Mouse (Mus musculus) G1E (cell line): Measurements from ENCODE around the gene Ccl17. TPM values are rescaled to one million over a fixed set of nuclear protein-coding genes. Genes with fewer than 3 reads are reported as not detected.
"Not testable (repeated sequence)": the region's sequence is repeated elsewhere in the genome, so short reads cannot be mapped to it uniquely, and the experiment has no call there.

Experiments used
- ATAC-seq: 2 replicates; pipeline ENCODE4 v1.8.0; 2016; ENCODE audit warnings: mild to moderate bottlenecking; ENCODE audit not compliant: insufficient number of reproducible peaks, poor library complexity, low FRiP score, severe bottlenecking; ENCODE audit errors: extremely low read depth
- DNase-seq: peaks from one replicate; pipeline ENCODE4 v3.0.0; 2012; ENCODE audit warnings: low spot score
- H3K27me3 ChIP-seq: 2 replicates; pipeline ENCODE4 v1.6.1; 2012; ENCODE audit warnings: mild to moderate bottlenecking, low read length, inconsistent platforms; ENCODE audit not compliant: insufficient read depth
- H3K36me3 ChIP-seq: replicated peaks from 2 replicates; pipeline ENCODE3; 2012; ENCODE audit warnings: mild to moderate bottlenecking, inconsistent platforms
- H3K4me1 ChIP-seq: 2 replicates; pipeline ENCODE4 v1.6.1; 2012; ENCODE audit warnings: low read depth, low read length, inconsistent platforms, mixed read lengths; ENCODE audit not compliant: insufficient read depth
- H3K4me3 ChIP-seq: 2 replicates; pipeline ENCODE4 v1.5.1; 2012; ENCODE audit warnings: low read depth, mild to moderate bottlenecking, inconsistent platforms, low read length, moderate library complexity, mixed read lengths
- H3K9me3 ChIP-seq: replicated peaks from 2 replicates; pipeline ENCODE4 v1.6.1; 2012; ENCODE audit warnings: inconsistent platforms
- CTCF ChIP-seq: IDR thresholded peaks from 2 replicates; pipeline ENCODE4 v1.5.1; 2012; ENCODE audit warnings: low read depth, low read length, inconsistent platforms, mixed read lengths
- GATA1 ChIP-seq: IDR thresholded peaks from 2 replicates; pipeline ENCODE4 v1.6.1; 2012; ENCODE audit warnings: borderline replicate concordance, low read length, inconsistent platforms, mixed read lengths
- GATA2 ChIP-seq: IDR thresholded peaks from 2 replicates; pipeline ENCODE4 v1.6.1; 2012; ENCODE audit warnings: low read depth, low read length, inconsistent platforms, borderline replicate concordance
- POLR2AphosphoS5 ChIP-seq: IDR thresholded peaks from 2 replicates; pipeline ENCODE4 v1.6.1; 2012; ENCODE audit warnings: low read depth, low read length, inconsistent platforms; ENCODE audit not compliant: insufficient replicate concordance
- TAL1 ChIP-seq: conservative IDR thresholded peaks from 2 replicates; pipeline ENCODE4 v1.6.1; 2012; ENCODE audit warnings: low read depth, low read length, inconsistent platforms, mixed read lengths
- polyA plus RNA-seq: library from polyadenylated mRNA; stranded (reverse); fragments of >175 nt; gene quantifications from 2 replicates; pipeline ENCODE4 v1.2.3, GENCODE M21; 2012
- total RNA-seq, 2 experiments: library from RNA; stranded (forward) in 1 of 2; stranded (reverse) in 1 of 2; fragments of 200-1000 nt in 1 of 2; fragments of >200 nt in 1 of 2; fragmentation: Nextera tagmentation in 1 of 2; gene quantifications; 2 replicates each; pipeline ENCODE4 v1.2.3; 2014 to 2017

Ccl17 gene
- total and polyA plus RNA-seq, 3 experiments, result not detected

DNA sequence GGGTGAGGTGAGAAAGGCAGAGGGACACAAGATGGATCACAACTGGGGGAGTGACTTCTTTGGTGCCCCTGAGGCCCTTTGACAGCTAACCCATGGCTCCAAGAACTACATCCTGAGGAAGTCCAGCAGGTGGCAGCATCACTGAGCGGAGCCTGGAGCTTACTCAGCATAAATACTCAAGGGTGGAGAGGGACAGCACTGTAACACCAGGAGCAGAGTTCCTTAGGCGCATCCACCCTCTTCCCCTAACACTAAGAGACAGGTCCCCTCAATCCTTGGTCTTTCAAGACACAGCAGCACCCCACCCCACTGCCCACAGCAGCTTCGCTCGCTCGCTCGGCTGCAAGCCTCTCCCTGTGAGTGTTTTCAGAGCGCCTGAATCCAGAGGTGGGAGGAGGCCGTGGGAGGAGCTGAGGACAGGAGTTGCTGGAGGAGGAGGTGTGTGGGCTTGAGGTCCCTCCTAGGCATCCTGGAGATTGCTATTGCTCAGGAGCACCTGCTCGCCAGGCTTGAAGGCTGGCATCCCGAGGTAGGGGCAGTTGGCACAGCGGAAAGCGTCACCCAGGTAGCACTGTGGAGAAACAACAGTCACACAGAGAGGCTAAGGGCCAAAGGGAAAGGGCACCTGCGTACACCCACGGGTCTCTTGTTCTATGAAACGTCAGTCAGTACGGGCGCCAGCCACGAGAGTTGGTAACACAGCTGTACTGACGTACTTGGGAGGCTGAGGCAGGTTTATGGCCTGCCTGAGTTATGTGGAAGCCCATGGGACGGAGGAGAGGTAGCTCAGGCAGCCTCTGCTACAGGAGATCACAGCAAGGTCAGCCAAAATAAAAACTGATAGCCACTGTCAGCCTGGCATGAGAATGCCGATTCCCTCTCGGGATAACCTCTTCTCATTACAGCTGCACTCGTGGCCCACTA lies 12.6 kb downstream of the Ccl17 start:
- TF ChIP-seq POLR2AphosphoS5, result no peak
- peak; percentile 52; the same call in 1 of the 2 replicates for TF ChIP-seq CTCF
- Histone ChIP-seq H3K4me3 (no peak overlapping the region), H3K36me3 (peaks cover 97% of the 10 kb centered on the region), H3K27me3 (no peaks in the 10 kb centered on the region; the same call in 1 of the 2 replicates), H3K9me3 (no peaks in the 10 kb centered on the region), H3K4me1 (peaks cover 12% of the 10 kb centered on the region)
- DNase-seq (peak; percentile 63), ATAC-seq (peak; percentile 77)

DNA sequence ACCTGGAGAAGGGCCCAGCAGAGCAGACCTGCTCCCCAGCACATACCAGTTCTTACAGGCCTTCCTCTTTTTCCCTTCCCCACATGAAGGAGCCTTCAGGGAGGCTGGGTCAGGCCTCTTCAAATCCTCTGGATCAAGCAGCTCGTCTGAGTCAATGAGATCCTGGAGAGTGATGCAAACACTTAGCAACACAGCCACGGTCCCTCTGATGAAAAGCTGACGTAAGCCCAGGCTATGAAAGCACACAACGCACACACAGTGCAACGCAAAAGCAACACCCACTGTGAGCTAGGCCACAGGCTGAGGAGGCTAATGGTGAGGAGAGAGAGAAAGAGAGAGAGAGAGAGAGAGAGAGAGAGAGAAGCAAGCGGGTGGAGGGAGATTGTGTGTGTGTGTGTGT lies 14.9 kb downstream of the Ccl17 start:
- H3K4me1 ChIP-seq, result peaks cover 17% of the 10 kb centered on the region
- TF ChIP-seq TAL1 (no peak), POLR2AphosphoS5 (no peak), CTCF (no peak), GATA1 (no peak)
- no peak overlapping the region for H3K4me3 ChIP-seq
- no peaks in the 10 kb centered on the region; the same call in 1 of the 2 replicates for H3K27me3 ChIP-seq
- H3K36me3 ChIP-seq, result peaks cover 94% of the 10 kb centered on the region
- DNase-seq, result no peak
- no peaks in the 10 kb centered on the region for H3K9me3 ChIP-seq
- no peak for ATAC-seq

DNA sequence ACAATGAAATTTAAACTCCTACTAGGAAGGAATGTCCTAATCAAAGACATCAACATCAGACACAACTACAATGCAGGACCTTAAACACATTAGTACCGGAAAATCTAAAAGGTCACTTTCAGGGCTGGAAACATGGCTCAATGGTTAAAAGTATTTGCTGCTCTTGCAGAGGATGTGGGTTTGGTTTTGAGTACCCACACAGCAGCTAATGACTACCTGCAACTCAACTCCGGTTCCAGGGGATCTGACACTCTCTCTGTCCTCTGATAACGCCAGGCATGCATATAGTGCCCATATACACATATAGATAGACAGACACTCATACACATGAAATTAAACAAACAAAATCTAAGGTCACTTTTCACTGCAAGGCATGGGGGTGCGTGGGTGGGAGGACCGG lies 16.0 kb downstream of the Ccl17 start:
- no peak for ATAC-seq
- Histone ChIP-seq H3K4me3 (no peak overlapping the region), H3K4me1 (peaks cover 20% of the 10 kb centered on the region), H3K9me3 (no peaks in the 10 kb centered on the region; the same call in 1 of the 2 replicates), H3K36me3 (peaks cover 92% of the 10 kb centered on the region), H3K27me3 (no peaks in the 10 kb centered on the region; the same call in 1 of the 2 replicates)
- DNase-seq, result no peak
- TF ChIP-seq POLR2AphosphoS5, result no peak
- no peak for TF ChIP-seq TAL1
- no peak for TF ChIP-seq GATA2
- TF ChIP-seq CTCF, result no peak
- no peak for TF ChIP-seq GATA1

DNA sequence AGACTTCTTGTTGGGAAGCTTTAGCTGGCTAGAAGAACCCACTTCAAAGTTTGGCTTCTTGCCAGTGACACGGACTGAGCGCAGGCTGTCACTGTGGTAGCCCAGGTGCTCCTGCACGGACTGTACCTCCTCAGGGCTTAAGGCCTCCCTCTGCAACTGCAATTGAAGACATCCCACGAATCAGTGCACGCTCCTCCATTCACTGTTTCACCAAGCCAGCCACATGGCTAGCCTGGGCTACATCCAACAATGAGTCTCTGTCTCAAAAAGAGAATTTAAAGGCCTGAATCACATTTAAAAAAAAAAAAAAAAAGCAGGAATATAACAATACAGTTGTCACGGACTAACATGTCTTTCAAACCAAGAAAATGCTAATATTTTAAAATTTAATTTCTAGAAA lies 18.0 kb downstream of the Ccl17 start:
- Histone ChIP-seq H3K4me1 (peaks cover 25% of the 10 kb centered on the region; the same call in 1 of the 2 replicates), H3K9me3 (no peaks in the 10 kb centered on the region; the same call in 1 of the 2 replicates), H3K4me3 (no peak overlapping the region), H3K36me3 (peaks cover 92% of the 10 kb centered on the region), H3K27me3 (no peaks in the 10 kb centered on the region; the same call in 1 of the 2 replicates)
- DNase-seq (no peak), ATAC-seq (no peak)
- TF ChIP-seq POLR2AphosphoS5 (no peak), CTCF (no peak), GATA1 (no peak), GATA2 (no peak), TAL1 (no peak)

DNA sequence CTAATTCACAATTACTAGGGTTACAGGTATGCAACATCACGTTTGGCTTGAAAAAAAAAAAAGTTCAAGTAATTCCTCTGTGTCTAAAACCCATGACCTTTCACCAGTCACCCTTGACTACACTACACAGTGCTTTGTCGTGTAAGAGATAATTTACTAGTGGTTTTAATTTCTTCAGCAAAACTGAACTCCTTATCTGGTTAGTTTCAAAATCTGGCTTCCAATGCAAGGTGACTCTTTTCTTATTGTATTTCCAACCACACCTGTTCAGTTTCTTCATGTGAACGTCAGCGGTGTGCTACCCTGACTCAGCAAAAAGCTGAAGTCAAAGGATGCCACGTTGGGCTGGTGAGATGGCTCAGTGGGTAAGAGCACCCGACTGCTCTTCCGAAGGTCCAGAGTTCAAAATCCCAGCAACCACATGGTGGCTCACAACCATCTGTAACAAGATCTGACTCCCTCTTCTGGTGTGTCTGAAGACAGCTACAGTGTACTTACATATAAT lies 23.7 kb downstream of the Ccl17 start:
- not testable (repeated sequence) for ATAC-seq, H3K4me3 ChIP-seq, H3K9me3 ChIP-seq, H3K27me3 ChIP-seq, DNase-seq
- Histone ChIP-seq H3K4me1 (peaks cover 36% of the 10 kb centered on the region), H3K36me3 (peaks cover 46% of the 10 kb centered on the region)

DNA sequence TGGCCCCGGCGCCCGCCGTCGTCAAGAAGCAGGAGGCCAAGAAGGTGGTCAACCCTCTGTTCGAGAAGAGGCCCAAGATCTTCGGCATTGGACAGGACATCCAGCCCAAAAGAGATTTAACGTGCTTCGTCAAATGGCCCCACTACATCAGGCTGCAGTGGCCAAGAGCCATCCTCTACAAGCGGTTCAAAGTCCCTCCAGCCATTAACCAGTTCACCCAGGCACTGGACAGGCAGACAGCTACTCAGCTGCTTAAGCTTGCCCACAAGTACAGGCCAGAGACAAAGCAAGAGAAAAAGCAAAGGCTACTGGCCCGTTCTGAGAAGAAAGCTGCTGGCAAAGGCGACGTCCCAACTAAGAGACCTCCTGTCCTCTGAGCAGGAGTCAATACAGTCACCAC lies 25.5 kb downstream of the Ccl17 start:
- not testable (repeated sequence) for DNase-seq, H3K4me3 ChIP-seq, H3K27me3 ChIP-seq, ATAC-seq, H3K9me3 ChIP-seq
- H3K36me3 ChIP-seq, result peaks cover 37% of the 10 kb centered on the region
- peaks cover 40% of the 10 kb centered on the region for H3K4me1 ChIP-seq
